Mouse (Mus musculus): ENCODE results near the gene Mymk. TPM values are rescaled to one million over a fixed set of nuclear protein-coding genes. Genes with fewer than 3 reads are reported as not detected.

The Mymk gene
- polyA plus RNA-seq, 1 experiment from 2014 or later = 0.28 TPM

DNA sequence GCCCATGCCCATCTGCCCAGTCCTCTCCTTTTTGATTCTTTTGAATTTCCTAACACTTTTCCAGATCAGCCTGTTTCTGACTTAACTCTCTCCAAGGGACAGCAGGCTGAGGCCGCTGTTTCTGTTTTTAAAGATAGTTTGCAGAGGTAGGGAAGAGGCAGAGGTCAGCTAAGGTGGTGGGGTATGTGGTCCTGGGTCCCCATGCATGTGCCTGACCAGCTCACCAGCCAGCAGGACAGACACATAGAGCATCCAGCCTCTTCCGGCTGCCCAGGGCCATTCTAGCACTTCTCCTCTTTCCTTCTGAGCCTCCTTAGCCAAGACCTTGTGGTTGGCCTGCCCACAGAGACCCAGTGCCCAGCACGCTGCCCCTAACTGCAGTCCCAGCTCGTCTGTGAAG is 13.7 kb downstream of the Mymk start:
- WGBS = 36% methylated on average over 4 of the region's 4 CpGs
- H3K4me1 ChIP-seq = peaks cover 15% of the 10 kb centered on the region
- no peak overlapping the region for H3K9ac ChIP-seq

DNA sequence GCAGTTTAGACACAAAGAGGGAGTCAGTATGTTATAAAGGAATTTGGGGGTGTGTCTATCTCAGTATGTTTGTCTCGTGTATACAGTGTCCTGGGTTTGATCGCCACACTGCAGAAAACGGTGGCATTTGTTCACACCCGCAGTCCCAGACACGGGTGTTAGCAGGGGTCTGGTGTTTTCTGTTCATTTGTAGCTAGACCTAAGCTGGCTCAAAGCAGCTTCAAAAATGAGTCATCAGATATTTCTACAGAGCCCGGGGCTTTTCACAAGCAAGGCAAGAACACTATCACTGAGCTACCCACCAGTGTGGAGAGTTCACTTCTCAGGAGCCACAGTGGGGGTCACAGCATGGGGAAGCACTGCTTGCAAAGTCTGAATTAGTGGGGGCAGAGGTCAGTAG is 22.6 kb downstream of the Mymk start:
- no peak for ATAC-seq (ENCODE audit: insufficient read depth, low FRiP score, low read depth)
- no peak overlapping the region for H3K4me3 ChIP-seq (replicated peaks)
- H3K36me3 ChIP-seq = no peaks in the 10 kb centered on the region
- H3K27me3 ChIP-seq (replicated peaks) = no peaks in the 10 kb centered on the region
- H3K9me3 ChIP-seq = no peaks in the 10 kb centered on the region
- 0 out of 2 replicates have a peak, but pooled peaks cover 3% of the 10 kb centered on the region for H3K4me1 ChIP-seq
- H3K9ac ChIP-seq = no peak overlapping the region
- whole genome bisulfite sequencing = 45% methylated on average over 6 of the region's 6 CpGs
- no peak overlapping the region for H3K4me2 ChIP-seq
- no peak overlapping the region for H3K27ac ChIP-seq

More for the DNA sequence above, 13.7 kb downstream of the Mymk start:
- H3K27ac ChIP-seq = no peak overlapping the region
- H3K4me3 ChIP-seq (replicated peaks) = no peak overlapping the region
- H3K9me3 ChIP-seq = no peaks in the 10 kb centered on the region
- ATAC-seq (ENCODE audit: insufficient read depth, low FRiP score, low read depth) = no peak
- H3K4me2 ChIP-seq = peak overlapping the region; percentile 16; the same call in 1 of the 2 replicates
- no peaks in the 10 kb centered on the region for H3K36me3 ChIP-seq
- H3K27me3 ChIP-seq (replicated peaks) = no peaks in the 10 kb centered on the region

DNA sequence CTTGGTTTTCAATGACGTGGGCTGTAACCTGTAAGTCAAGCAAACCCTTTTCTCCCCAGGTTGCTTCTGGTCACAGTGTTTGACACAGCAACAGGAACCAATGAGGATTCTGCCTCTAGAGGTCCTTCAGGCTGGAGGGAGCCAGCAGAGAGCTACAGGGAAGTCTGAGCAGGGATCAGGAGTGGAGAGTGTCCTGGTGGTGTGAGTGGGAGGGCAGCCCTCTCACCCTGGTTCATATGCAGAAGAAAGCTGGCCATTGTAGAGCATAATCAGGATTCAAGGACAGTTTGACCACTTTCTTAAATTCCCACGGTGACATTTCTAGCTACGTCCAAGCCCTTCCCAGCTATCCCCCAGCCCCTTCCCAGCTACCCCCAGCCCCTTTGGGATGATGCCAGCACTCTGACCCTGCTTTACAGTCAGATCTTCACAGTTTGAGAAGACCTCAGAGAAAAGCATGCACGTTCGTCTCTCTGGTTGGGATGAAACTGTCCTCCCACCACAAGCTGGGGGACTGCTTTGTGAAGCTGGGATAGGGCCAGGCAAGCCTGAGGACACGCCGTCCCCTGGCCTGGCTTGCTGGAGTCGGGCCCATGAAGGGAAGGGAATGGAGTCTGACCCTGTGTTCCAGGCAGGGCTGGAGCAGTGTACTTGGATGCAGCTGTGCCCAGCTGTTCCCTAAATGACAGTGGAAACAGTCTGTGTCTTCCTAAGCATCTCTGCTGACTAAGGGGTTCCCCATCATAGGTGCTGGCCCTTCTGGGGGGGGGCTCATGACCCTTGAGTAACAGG is 25.8 kb downstream of the Mymk start:
- Histone ChIP-seq H3K27ac (peak overlapping the region; percentile 69), H3K36me3 (no peaks in the 10 kb centered on the region), H3K4me1 (0 out of 2 replicates have a peak, but pooled peaks cover 3% of the 10 kb centered on the region), H3K27me3 (replicated peaks) (no peaks in the 10 kb centered on the region), H3K9ac (no peak overlapping the region), H3K9me3 (no peaks in the 10 kb centered on the region), H3K4me2 (no peak overlapping the region), H3K4me3 (replicated peaks) (no peak overlapping the region)
- 54% methylated on average over 8 of the region's 8 CpGs for WGBS
- peak; percentile 67 for ATAC-seq (ENCODE audit: insufficient read depth, low FRiP score, low read depth)

DNA sequence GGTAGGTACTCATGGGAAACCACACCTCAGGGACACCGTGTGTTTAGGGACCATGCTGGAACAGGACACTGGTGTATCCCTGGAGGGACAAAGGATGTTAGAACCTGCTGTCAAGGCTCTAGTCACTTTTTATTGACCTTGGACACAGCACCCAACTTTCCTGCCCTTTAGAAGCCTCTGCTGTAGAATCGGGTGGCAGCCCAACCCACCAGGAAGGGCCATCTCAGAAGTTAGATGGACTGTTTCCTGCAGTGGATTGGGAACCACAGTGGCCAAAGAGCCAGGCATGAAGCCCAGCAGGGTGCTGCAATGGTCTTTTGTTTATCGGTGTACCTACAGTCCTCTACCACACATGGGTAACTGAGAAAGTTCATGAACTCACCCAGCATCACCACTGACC is 27.3 kb downstream of the Mymk start:
- Histone ChIP-seq H3K27me3 (replicated peaks) (no peaks in the 10 kb centered on the region), H3K4me3 (replicated peaks) (no peak overlapping the region), H3K9ac (no peak overlapping the region), H3K4me2 (no peak overlapping the region), H3K27ac (no peak overlapping the region), H3K36me3 (no peaks in the 10 kb centered on the region), H3K4me1 (0 out of 2 replicates have a peak, but pooled peaks cover 3% of the 10 kb centered on the region), H3K9me3 (no peaks in the 10 kb centered on the region)
- no peak for ATAC-seq (ENCODE audit: insufficient read depth, low FRiP score, low read depth)
- 75% methylated on average over 3 of the region's 3 CpGs for WGBS

DNA sequence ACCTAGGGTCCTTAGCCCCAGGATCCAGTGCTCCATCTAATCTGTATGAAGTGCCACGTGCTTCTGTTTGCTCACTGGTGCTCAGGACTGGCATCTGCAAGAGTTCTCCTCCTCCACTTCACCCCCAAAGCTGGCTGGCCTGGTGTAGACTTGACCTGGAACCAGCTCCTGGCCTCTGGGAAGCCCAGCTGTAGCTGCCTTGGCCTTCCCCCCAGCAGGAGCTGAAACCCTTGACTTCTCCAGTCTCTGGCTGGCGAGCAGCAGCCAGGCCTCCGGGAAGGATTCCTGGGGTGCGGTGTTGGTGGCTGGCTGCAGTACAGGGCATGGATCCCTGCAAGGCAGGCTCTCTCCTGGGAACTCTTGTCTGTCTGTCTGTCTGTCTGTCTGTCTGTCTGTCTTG is 27.8 kb downstream of the Mymk start:
- Histone ChIP-seq H3K4me1 (0 out of 2 replicates have a peak, but pooled peaks cover 3% of the 10 kb centered on the region), H3K9me3 (no peaks in the 10 kb centered on the region), H3K27me3 (replicated peaks) (no peaks in the 10 kb centered on the region), H3K4me2 (no peak overlapping the region), H3K9ac (no peak overlapping the region), H3K4me3 (replicated peaks) (no peak overlapping the region), H3K27ac (no peak overlapping the region), H3K36me3 (no peaks in the 10 kb centered on the region)
- ATAC-seq (ENCODE audit: insufficient read depth, low FRiP score, low read depth) = no peak
- 79% methylated on average over 4 of the region's 4 CpGs for WGBS

DNA sequence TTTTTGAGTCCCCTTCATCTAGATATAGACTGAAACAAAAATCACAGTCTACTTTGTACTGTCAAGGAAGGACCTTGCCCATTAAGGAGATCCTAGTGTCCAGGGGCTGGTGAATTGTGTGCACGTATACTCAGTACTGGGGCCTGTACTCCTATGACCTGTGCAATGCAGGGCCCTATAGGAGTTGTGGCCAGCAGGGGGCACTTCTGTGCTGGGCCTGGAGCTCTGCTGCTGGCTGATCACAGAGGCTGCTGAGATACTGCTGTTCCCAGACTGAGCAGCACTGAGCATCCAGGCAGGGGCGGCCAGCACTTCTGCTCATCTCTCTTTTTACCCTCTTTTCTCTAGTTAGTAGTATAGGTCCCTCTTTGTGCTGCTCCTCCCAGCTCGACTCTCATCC is 28.5 kb downstream of the Mymk start:
- no peak overlapping the region for H3K4me2 ChIP-seq
- no peak overlapping the region for H3K9ac ChIP-seq
- peak; percentile 76; the same call in 1 of the 2 replicates for ATAC-seq (ENCODE audit: insufficient read depth, low FRiP score, low read depth)
- H3K27me3 ChIP-seq (replicated peaks) = no peaks in the 10 kb centered on the region
- no peak overlapping the region for H3K27ac ChIP-seq
- 24% methylated on average over 3 of the region's 3 CpGs for WGBS
- H3K4me1 ChIP-seq = peaks cover 5% of the 10 kb centered on the region; the same call in 1 of the 2 replicates
- H3K9me3 ChIP-seq = no peaks in the 10 kb centered on the region
- H3K36me3 ChIP-seq = no peaks in the 10 kb centered on the region
- H3K4me3 ChIP-seq (replicated peaks) = no peak overlapping the region

DNA sequence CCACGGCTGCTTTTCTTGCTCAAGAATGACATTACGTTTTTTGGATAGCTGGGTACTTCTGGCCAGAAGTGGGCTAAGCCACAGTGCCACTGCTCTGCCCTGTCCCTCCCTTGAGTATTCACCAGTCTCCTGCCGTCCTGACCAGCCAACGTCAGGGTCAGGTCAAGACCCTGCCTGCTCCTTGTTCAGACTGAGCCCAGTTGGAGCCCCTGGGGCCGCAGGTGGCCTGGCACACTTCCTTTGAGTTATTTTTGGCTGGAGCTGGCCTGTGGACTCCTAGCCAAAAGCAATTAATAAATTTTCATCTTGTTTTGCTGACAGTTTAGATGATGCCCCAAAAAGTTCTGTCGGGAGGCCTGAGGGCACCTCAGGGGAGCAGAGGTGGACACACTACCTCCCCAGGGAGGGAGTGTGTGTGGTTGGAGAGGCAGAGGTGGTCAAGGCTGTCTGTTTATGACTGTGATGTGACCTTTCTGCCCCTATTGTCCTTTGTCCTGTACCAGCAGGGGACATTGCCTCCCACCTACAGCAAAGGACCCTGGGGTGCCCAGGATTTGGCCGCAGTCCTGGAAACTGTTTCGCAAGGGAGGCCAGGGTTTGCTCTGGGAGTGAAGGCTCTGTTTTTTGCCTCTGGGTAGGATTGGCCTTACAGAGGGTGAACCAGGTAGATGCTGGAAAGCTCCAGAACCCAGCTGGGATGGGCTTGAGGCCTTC is 29.7 kb downstream of the Mymk start:
- Histone ChIP-seq H3K4me3 (replicated peaks) (no peak overlapping the region), H3K4me1 (peaks cover 5% of the 10 kb centered on the region; the same call in 1 of the 2 replicates), H3K9ac (no peak overlapping the region), H3K27ac (no peak overlapping the region), H3K4me2 (no peak overlapping the region), H3K36me3 (no peaks in the 10 kb centered on the region), H3K9me3 (no peaks in the 10 kb centered on the region), H3K27me3 (replicated peaks) (no peaks in the 10 kb centered on the region)
- 58% methylated on average over 8 of the region's 8 CpGs for WGBS
- no peak for ATAC-seq (ENCODE audit: insufficient read depth, low FRiP score, low read depth)

DNA sequence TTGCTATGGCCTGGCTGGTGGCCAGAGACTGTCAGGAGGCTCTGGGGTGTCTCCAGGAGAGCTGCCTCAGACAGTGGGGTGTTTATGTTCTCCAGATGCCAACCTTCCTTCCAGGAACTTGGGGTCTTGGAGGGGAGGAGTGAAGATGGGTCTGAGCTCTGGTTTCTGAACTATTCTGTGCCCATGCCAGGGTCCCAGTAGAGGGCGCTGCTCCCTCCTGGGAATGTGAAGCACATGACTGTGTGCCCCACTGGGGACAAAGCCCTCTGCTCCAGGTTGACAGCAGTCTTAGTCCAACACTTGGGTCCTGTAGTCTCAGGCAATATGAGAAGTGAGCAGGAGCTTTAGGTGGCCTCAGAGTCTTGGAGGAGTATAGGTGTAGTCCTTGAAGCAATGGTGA is 32.7 kb downstream of the Mymk start:
- no peak overlapping the region for H3K4me2 ChIP-seq
- no peak overlapping the region for H3K27ac ChIP-seq
- no peaks in the 10 kb centered on the region for H3K36me3 ChIP-seq
- no peaks in the 10 kb centered on the region for H3K27me3 ChIP-seq (replicated peaks)
- no peak for ATAC-seq (ENCODE audit: insufficient read depth, low FRiP score, low read depth)
- no peak overlapping the region for H3K4me3 ChIP-seq (replicated peaks)
- 5% methylated on average over 1 of the region's 1 CpGs for WGBS
- H3K9me3 ChIP-seq = no peaks in the 10 kb centered on the region
- no peak overlapping the region for H3K9ac ChIP-seq
- peaks cover 3% of the 10 kb centered on the region; the same call in 1 of the 2 replicates for H3K4me1 ChIP-seq

DNA sequence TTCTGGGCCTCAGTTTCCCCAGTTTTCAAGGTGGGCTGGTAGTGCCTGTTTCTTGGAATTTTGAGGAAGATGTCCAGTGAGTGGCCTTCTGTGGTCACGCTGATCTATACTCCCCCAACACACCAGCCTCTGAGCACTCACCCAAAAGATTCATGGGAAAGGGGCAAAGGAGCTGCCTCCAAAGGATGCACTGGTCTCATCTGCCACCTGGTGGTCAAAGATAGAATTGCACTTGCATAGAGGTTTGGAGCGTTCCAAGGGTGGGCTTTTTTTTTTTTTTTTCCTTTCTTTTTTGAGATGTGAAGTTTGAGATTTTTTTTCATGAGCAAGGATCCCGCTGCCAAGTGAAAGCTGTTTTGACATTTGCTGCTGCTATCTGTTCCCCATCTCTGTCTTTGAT is 33.4 kb downstream of the Mymk start:
- ATAC-seq (ENCODE audit: insufficient read depth, low FRiP score, low read depth) = no peak
- H3K27ac ChIP-seq = no peak overlapping the region
- peaks cover 3% of the 10 kb centered on the region; the same call in 1 of the 2 replicates for H3K4me1 ChIP-seq
- H3K27me3 ChIP-seq (replicated peaks) = no peaks in the 10 kb centered on the region
- H3K4me3 ChIP-seq (replicated peaks) = no peak overlapping the region
- WGBS = 0% methylated on average over 3 of the region's 3 CpGs
- no peaks in the 10 kb centered on the region for H3K9me3 ChIP-seq
- H3K4me2 ChIP-seq = no peak overlapping the region
- no peak overlapping the region for H3K9ac ChIP-seq
- no peaks in the 10 kb centered on the region for H3K36me3 ChIP-seq

DNA sequence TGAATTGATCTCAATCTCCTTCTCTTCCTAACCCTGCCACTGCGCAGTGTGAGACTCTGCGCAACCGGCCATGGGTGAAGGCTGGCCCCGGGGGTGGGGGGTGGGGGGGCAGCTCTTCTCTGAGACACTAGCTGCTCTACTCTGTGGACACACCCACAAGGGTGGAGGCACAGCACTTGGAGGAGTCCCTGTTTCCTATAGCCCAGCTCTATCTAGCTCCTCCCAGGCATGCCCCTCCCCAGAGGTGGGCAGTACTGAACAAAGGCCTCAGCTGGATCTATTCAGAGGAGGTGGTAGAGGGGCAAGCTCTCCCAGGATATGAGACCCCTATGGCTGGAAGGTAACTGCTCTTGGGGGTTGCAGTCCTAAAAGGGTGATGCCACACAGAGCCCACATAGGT is 35.0 kb downstream of the Mymk start:
- H3K9ac ChIP-seq = no peak overlapping the region
- no peak overlapping the region for H3K4me2 ChIP-seq
- peaks cover 3% of the 10 kb centered on the region; the same call in 1 of the 2 replicates for H3K4me1 ChIP-seq
- no peaks in the 10 kb centered on the region for H3K27me3 ChIP-seq (replicated peaks)
- no peak overlapping the region for H3K4me3 ChIP-seq (replicated peaks)
- no peaks in the 10 kb centered on the region for H3K36me3 ChIP-seq
- H3K9me3 ChIP-seq = no peaks in the 10 kb centered on the region
- ATAC-seq (ENCODE audit: insufficient read depth, low FRiP score, low read depth) = peak; percentile 33; the same call in 1 of the 2 replicates
- 61% methylated on average over 4 of the region's 4 CpGs for WGBS
- no peak overlapping the region for H3K27ac ChIP-seq

DNA sequence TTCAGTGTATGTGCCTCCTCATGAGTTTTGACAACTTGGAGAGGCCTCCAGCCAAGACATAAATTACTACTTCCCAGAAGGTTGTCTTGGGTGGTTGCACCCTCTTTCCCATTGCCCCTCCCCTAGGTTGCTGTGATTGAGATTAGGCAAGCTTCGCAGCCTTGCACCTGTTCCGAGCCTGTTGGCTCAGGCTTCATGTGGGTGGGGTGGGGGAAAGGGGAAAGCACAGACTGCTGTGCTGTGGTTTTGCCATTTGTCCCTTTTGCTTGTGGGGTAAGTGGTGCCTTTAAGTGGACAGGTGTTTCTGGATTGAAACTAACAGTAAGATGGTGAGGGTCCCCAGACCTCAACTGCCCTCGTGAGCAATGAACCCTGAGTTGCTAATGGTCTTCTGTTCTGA is 36.0 kb downstream of the Mymk start:
- Histone ChIP-seq H3K4me3 (replicated peaks) (no peak overlapping the region), H3K9me3 (no peaks in the 10 kb centered on the region), H3K4me1 (peaks cover 3% of the 10 kb centered on the region; the same call in 1 of the 2 replicates), H3K4me2 (no peak overlapping the region), H3K36me3 (no peaks in the 10 kb centered on the region), H3K9ac (no peak overlapping the region), H3K27ac (no peak overlapping the region), H3K27me3 (replicated peaks) (no peaks in the 10 kb centered on the region)
- ATAC-seq (ENCODE audit: insufficient read depth, low FRiP score, low read depth) = no peak
- WGBS = 56% methylated on average over 3 of the region's 3 CpGs

DNA sequence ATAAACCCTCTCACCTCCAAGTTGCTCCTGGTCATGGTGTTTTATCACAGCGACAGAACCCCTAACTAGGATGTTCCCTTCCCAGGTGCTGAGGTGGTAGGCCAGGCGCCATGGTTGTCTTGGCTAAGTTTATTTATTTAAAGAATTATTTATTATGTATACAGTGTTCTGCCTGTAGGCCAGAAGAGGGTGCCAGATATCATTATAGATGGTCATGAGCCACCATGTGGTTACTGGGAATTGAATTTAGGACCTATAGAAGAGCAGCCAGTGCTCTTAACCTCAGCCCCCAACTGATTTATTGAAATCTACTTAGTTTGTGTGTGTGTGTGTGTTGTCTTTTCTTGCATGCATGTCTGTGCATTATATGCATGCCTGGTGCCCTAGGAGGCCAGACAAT is 39.6 kb downstream of the Mymk start:
- WGBS = 53% methylated on average over 2 of the region's 2 CpGs
- Histone ChIP-seq H3K27ac (no peak overlapping the region), H3K4me3 (replicated peaks) (no peak overlapping the region), H3K27me3 (replicated peaks) (no peaks in the 10 kb centered on the region), H3K9me3 (no peaks in the 10 kb centered on the region), H3K9ac (no peak overlapping the region), H3K36me3 (no peaks in the 10 kb centered on the region), H3K4me2 (no peak overlapping the region), H3K4me1 (0 out of 2 replicates have a peak, but pooled peaks cover 5% of the 10 kb centered on the region)
- ATAC-seq (ENCODE audit: insufficient read depth, low FRiP score, low read depth) = no peak

All from stomach, embryonic 15.5 days (tissue).